Mouse (Mus musculus) telencephalon, adult 2 months (tissue): ENCODE measurements around the gene Nfu1.
"Not testable (repeated sequence)": the region's sequence is repeated elsewhere in the genome, so short reads cannot be mapped to it uniquely, and the experiment has no call there.

Experiments used
- DNase-seq: peaks from one replicate; pipeline ENCODE4 v3.0.0-alpha.2; 2011; ENCODE audit warnings: low read depth, low spot score

The Nfu1 gene

DNA sequence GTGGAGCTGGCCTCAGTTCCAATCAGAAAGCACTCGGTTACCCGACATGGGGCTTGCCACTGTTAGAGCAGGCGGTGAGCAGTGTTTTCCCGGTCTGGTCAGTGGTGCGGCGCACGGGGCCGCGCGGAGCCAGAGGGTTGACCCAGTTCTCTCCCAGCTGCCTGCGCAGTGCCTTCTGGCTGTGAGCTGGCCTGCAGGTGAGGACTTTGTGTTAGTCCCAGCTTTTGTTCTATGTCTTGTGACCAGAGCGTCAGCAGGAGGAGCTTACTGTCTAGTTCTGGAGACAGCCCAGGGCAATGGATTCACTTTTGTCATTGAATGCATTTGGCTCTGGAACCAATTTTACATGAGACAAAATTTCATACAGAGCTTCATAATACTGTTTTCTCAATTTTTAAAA lies 12.8 kb downstream of the Nfu1 start:
- DNase-seq, result no peak

DNA sequence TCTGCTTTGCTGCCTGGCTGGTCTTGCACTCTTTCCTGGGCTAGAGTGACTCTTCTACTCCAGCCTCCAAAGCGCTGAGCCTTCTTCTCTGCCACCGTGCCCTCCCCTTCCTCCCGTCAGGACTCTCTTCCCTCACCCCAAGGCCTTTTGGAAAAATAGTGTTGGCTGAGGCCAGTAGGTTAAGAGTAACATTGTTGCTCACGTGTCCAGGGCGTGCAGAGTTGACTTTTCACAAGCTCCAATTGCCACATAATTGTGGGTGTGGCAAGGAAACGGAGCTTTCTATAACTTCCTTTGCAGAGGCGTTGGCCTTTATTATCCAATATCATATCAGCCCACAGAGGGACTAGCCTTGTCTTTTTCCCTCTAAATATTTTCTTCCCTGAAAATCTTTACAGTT lies 17.9 kb downstream of the Nfu1 start:
- no peak for DNase-seq

DNA sequence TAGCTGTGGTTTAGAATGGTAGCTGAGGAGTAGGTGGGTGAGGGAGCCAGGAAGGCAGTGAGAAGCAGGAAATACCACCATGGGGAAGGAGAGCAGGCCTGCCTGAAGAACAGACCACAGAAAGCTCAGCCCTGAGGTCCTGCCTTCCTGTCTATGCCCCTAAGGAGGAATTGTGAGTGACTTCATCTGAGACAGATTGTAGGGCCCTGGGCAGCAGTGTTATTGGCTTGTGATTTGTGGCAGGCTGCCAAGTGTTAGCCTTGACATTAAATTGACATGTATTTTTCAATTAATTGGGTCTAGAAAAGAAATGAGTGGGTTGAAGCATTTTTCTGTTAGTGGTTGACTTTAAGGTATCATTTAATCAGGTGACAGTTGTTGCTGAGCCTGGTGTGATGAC lies 19.8 kb downstream of the Nfu1 start:
- no peak for DNase-seq

DNA sequence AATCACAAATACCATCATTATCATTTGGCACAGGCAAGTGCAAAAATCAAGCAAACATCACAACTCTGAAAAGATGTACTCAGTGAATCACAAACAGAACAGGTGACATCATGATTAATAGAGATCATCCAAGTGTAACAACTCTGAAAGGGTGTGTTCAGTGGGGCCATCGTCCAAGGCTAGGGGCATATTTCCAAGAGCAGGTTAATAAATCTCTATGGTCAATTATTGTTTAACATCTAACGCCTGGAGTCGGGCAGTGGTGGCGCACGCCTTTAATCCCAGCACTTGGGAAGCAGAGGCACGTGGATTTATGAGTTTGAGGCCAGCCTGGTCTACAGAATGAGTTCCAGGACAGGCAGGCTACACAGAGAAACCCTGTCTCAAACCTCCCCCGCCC lies 22.3 kb downstream of the Nfu1 start:
- not testable (repeated sequence) for DNase-seq

DNA sequence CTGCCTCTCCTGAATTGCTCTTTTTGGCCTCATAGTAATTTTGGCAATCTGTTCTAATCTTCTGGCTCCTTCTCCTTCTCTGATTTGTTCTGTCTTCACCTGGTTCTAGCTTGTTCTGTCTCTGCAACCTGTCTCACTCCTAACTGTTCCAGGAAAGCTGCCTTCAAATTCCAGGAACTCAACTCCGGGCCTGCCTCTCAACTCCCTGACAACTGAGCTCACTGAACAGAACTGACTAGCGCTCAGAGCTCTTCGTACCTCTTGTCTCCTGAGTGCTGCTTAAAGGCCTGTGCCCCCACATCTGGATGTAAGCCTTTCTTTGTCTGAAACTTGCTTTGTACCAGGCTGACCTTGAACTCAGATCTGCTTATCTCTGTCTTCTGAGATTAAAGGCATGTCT lies 23.4 kb downstream of the Nfu1 start:
- no peak for DNase-seq

DNA sequence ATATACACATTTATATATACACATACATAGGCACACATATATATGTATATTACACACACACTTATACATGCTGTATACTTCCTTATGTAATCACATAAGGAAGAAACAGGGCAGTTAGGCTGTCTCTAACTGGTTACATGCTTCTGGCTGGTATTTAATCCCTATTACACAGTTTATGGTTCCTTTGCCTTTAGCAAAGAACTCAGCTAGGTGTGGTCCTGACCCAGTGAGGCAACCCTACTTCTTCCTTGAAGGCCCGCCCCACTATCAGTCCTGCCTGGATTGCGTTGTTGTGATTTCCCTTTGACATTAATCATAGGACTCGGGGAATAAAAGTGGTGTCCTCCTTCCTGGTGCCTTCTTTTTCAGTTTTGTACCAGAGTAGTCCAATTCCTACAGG lies 25.4 kb downstream of the Nfu1 start:
- no peak for DNase-seq

DNA sequence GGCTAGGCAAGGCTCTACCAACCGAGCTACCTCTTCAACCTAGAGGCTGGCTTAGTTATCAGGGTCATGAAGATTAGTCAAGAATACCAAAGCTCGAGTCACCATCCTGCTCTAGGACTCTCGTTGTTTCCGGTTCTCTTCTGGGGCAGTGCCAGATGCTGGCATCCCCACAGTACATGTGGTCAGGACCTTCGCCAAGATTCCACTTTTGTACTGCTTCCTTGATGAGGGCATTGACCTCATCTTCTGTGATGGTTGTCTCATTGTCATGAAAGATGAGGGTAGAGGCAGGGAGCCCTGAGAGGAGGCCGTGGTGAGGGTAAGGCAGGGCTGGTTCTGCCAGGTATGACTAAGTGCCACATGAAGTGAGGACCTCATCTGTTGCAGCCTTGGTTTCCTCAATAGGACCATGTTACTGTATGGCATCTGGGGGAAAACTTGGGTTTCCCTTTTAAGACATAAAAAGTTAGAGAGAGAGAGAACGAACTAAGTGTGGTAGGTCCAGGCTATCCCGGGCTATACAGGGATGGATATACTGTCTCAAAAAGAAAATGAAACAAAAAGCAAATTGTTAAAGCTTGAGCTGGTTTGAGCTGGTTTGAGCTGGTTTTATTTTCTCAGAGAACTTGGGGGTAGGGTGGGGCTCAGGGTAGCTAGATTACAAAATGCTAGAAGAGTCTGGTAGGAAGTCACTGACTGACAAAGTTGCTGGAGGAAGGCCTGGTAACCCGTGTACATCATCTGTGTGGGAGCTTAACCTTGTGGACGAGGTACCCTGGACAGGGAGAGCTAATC lies 29.0 kb downstream of the Nfu1 start:
- DNase-seq, result no peak

DNA sequence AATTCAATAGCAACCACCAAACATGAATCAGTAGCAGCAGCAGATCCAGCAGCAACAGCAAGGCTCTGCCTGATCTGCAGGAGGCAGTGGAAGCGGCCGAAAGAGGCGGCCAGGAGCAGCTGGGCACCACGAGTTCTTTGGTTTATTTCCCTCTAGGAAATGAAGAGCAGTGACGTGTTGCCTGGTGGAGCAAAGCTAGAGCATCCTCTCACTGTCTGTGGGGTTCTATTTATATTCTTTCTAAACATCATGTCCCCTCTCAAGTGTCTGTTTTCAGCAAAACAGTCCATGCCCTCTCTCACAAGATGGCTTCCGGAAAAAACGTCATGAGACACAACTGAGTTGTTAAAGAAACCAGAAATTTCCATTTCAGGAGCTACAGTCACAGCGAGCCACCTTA lies 30.1 kb downstream of the Nfu1 start:
- no peak for DNase-seq

DNA sequence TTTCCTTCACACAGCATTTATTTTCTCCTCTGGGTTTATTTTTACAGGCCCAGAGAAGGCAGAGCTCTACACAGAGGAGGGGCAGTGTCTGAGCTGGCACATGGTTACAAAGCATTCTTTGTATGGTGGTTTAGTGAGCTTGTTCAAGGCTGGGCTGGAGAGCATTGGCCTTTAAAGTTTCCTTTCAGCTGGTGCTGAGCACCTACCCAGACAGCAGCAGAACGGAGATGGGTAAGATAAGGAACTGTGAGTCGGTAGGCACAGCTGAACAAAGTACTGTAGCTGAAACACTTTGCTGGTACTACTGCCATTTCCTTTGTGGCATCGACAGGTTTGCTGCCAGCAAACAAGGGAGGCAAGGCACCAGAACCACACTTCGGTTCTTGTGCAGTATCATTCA lies 31.9 kb downstream of the Nfu1 start:
- no peak for DNase-seq

DNA sequence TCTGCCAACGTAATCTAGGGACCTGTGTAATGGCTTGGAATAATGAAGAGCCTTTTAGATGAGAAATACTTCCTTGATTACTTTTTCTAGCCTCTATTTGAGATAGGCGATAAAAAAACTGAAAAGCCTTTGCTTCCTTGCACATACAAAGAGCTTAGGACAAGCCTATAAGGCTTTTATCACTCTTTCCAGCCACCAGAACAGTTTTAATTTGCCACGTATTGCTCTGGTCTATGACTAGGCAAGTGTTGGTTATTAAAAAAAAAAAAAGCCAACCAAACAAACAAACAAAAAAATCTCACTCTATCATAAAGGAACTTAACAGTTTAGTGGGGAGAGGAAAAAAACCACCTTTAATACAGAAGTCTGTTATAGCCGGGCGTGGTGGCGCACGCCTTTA lies 32.4 kb downstream of the Nfu1 start:
- no peak for DNase-seq

DNA sequence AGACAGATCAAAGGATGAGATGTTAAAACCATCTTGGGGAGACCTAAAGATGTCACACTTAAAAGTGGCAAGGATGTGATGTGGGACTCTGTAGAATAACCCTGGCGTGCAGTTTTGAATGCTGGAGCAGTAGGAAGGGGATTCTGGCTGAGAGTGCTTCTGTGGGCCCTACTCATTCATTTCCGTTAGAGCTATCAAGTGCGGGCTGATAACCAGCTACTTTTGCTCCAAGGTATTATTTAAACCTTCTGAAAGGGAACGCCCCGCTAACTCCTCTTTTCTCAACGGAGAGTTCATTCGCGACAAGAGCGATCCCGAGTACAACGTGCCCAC lies 32.9 kb downstream of the Nfu1 start:
- DNase-seq, result no peak

DNA sequence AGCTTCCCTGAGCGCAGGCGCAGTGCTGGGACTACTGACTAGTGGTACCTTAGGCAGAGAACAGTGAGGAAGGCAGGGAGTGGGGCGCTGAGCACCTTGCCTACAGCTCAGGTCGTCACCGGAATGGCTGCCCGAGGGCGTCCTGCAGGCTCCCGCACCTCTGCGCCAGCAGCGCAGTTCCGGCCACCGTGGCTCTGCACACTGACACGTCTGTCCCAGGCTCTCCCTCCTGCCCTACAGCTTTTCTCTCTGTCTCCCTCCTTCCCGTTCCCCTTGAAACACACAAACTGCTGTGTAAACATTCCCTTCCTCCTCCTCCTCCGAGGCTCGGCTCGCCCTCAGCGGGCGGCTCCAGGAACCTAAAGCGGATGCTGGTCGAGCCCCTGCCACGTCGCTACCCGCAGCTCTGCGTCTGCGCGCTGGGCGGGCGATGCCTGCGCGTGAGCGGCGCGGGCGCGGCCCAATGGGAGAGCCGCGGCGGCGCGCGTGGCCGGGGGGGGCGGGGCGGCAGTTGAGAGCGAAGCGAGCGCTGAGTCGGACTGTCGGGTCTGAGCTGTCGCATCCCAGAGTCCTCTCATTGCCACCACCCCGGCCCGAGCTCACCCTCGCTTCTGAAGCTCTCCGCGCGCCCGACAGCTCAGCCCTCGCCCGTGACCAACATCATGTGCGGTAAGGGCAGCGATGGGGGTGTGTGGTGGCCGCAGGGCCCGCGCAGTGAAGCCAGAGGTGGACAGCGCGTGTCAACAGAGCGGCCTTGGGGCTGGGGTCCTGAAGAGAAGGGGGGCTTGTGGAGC lies 33.5 kb downstream of the Nfu1 start, which contains the start of gene Gfpt1:
Gfpt1 (plus strand) TSS at position 510 of the 794 bp plus-strand sequence.
- peak; percentile 83 for DNase-seq

DNA sequence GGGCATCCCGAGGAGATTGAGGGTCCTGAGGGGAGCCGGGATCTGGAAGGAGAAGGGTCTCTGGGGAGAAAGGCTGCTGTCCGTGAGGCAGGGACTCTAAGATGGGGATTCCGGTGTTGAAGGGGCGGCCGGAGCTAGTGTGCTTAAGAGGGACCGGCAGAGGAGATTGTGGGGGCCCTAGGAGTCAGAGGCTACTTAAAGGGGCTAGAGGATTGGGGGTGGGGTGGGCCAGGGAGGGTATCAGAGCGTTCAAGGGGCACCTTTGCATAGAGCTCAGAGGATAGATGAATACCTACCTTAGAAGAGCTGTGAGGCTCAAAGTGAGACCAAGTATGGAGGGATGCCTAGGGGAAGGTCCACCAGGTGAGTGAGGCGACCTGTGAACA lies 34.1 kb downstream of the Nfu1 start:
- no peak for DNase-seq

DNA sequence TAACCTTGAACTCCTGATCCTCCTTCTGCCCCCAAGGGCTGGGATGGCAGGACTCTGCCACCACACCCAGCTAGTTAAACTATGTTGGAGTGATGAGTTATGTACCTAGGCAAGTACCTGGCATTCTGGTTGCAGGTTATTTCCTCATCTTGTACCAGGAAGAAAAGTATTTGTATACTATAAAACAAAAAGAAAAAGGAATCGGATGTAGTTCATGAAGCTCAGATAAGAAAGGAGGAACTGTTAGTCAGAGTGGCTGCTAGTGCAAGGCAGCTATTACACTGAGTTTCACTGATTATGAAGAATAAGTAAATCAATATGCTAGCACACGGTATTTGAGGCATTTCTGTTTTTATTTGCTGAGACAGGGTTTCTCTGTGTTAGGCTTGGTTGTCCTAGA lies 35.9 kb downstream of the Nfu1 start:
- no peak for DNase-seq

DNA sequence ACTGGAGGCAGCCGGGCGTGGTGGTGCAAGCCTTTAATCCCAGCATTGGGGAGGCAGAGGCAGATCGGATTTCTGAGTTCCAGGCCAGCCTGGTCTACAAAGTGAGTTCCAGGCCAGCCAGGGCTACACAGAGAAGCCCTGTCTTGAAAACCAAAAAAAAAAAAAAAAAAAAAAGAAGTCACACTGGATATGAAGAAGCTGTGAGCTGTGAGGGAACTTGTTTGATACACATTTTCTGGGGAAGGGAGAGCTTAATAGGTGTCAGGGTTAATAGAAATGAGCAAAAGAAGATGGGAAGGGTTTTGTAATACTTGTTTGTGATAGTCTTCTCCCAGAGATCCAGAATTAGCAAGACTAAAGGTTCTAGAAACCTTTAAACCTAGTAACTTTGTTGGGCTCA lies 36.5 kb downstream of the Nfu1 start:
- DNase-seq, result no peak

DNA sequence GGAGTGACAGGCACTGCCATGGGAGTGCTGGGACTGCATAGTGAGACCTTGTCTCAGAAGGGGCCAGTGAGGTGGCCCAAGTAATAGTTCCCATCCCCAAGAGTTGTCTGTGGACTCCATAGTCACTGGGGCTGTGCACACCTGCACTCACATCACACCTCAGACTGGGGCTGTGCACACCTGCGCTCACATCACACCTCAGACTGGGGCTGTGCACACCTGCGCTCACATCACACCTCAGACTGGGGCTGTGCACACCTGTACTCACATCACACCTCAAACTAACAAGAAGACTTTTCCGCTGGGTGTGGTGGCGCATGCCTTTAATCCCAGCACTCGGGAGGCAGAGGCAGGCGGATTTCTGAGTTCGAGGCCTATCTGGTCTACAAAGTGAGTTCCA lies 39.7 kb downstream of the Nfu1 start:
- DNase-seq, result not testable (repeated sequence)

DNA sequence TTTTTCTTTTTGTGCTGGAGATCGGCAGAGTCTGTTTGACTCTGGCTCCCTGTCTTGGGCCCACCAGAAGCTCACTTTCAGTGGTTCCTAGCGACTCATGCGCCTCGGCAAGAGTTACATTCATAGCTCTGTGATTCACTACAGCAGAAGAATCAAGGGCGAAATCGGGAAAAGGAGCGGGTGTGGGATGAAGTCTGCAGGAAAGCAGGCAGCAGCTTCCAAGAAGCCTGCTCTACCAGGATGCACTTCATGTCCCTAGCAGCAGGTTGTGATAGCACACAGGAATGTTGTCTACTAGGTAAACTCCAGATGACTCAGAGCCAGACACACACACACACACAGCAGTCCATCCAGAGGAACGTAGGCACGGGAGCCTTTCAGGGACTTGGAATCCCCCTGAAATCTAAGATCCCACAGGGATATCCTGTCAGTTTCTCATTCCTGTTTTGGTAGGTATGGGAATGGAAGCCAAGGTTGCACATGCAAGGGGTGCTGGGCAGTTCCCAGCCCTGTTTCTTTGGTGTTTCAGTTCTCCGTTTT lies 42.9 kb downstream of the Nfu1 start:
- peak; percentile 50 for DNase-seq

DNA sequence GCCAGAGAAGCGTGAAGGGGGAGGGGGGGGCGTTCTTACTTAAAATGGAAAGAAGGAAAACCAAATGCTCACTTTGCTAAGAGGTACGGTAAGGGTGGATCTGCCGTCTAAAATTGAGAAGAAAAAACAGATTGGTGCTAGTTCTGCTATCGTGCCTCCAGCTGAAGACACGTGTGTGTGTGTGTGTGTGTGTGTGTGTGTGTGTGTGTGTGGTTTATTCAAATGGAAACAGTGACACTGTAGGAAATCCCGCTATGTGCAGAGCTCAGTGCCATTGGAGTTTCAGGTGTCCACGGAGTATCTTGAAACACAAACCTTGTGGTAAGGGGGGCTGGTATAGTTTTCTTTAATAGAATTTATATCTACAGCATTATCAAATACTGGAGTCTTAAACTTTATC lies 45.2 kb downstream of the Nfu1 start:
- DNase-seq, result no peak

DNA sequence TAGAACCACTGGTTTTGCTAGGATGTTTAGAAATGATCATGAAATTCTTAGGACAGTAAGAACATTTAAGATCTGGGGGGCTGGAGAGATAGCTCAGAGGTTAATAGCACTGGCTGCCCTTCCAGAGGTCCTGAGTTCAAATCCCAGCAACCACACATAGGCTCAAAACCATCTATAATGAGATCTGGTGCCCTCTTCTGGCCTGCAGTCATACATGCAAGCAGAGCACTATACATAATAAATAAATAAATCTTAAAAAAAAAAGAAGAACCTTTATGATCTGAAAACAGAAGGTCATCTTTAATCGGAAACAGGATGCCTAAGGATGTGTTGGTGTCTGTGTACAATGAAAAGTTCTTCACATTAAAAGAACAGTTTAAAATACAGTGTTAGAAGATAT lies 50.7 kb downstream of the Nfu1 start:
- DNase-seq, result no peak

DNA sequence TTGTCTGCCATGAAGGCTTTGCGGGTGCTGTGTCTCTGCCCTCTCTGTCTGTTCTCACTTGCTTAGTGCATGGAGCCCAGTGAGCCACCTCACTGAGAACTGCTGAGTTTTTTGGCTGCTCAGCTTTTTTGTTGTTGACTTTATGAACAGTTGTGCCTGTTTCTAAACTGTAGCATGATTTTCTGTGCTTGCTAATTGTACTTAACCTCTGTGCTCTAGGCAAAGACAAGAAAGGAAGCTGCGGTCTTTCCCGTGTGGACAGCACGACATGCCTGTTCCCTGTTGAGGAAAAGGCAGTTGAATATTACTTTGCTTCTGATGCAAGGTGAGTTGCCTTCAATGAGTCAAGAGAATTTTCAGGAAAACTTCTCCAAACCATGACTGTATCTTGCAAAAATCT lies 54.5 kb downstream of the Nfu1 start:
- DNase-seq, result no peak

DNA sequence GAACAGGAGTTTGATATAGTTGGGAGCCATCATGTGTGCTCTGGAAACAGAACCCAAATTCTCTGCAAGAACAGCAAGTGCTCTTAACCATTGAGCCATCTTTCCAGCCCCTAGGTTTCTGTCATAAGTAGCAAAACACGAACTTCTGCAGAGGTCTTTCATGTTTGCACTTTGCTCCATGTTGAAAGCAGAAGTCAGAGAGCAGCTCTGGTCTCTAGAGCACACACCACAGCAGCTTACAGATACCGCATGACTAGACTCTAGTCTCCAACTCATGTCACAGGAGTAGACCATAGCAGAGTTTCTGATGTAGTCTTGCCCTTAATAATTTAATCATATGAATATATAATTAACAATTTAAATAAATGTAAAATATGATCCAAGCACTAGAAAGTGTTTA lies 59.2 kb downstream of the Nfu1 start:
- DNase-seq, result no peak

DNA sequence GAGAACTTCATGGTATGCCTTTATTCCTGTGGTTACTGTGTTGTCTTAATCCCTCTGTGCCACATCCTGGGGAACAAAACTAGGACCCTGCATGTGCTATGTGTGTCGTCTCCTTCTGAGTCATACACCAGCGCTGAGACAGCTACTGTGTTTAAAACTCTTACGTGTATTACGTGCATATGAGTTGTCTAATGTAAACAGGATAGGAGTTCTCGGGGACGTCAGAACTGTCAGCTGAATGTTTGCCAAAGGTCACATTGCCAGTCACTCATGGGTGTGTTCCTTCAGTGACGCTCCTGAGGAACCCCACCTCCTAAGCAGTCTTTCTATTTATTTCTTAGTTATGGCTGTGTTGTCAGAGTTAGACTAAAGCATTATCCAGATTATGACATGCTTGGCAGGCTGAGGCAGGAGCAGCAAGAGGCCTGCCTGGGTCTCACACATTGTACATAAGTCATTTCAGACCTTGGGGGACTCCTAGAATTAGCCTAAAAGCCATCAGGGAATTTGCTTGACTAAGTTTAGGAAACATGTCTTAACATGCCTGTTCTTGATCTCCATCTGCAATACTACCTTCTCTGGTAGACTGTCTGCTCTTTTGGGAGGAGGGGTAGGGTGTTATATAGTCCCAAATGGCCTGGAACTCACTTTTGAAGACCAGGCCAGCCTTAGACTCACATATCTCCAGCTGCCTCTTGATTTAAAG lies 60.3 kb downstream of the Nfu1 start:
- no peak for DNase-seq
